Mouse (Mus musculus): ENCODE results near the gene Ccn2.

DNA sequence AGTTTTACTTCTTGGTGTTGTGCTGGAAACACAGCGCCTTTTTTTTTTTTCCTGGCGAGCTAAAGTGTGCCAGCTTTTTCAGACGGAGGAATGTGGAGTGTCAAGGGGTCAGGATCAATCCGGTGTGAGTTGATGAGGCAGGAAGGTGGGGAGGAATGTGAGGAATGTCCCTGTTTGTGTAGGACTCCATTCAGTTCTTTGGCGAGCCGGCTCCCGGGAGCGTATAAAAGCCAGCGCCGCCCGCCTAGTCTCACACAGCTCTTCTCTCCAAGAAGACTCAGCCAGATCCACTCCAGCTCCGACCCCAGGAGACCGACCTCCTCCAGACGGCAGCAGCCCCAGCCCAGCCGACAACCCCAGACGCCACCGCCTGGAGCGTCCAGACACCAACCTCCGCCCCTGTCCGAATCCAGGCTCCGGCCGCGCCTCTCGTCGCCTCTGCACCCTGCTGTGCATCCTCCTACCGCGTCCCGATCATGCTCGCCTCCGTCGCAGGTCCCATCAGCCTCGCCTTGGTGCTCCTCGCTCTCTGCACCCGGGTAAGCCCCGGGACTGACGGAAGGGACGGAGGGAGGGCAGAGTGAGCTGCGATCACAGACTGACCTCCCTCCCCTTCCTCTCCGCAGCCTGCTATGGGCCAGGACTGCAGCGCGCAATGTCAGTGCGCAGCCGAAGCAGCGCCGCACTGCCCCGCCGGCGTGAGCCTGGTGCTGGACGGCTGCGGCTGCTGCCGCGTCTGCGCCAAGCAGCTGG is at the start of gene Ccn2:
- TF ChIP-seq POLR2A (IDR thresholded peaks at IDR 0.05; ENCODE audit: borderline replicate concordance, low read depth, low read length): no peak
- no peak for TF ChIP-seq CTCF (IDR thresholded peaks at IDR 0.05; ENCODE audit: low read depth, low read length)
